Mouse (Mus musculus): ENCODE results near the gene Tff3.

Gene Tff3

GRCm38 (mm10) chr17:31129452-31129851 lies at the start of gene Tff3:
Tff3 (minus strand) TSS chr17:31129646.
- no peak for DNase-seq (ENCODE audit: low spot score)

- DNase-seq (ENCODE audit: low spot score): no peak
These were observed 46.9 kb upstream of the Tff3 start for GRCm38 (mm10) chr17:31176321-31176720.

- DNase-seq (ENCODE audit: low spot score): no peak
These were observed 40.4 kb upstream of the Tff3 start for GRCm38 (mm10) chr17:31169796-31170195.

GRCm38 (mm10) chr17:31165127-31165526 lies 35.7 kb upstream of the Tff3 start, which contains the start of gene Tff1:
Tff1 (minus strand) TSS chr17:31165277.
- no peak for DNase-seq (ENCODE audit: low spot score)

- no peak for DNase-seq (ENCODE audit: low spot score)
These were observed 34.4 kb upstream of the Tff3 start for GRCm38 (mm10) chr17:31163821-31164220.

- no peak for DNase-seq (ENCODE audit: low spot score)
These were observed 33.2 kb upstream of the Tff3 start for GRCm38 (mm10) chr17:31162607-31163006.

GRCm38 (mm10) chr17:31160291-31160690 lies 30.8 kb upstream of the Tff3 start:
- no peak for DNase-seq (ENCODE audit: low spot score)

- no peak for DNase-seq (ENCODE audit: low spot score)
These were observed 28.5 kb upstream of the Tff3 start for GRCm38 (mm10) chr17:31157921-31158320.

GRCm38 (mm10) chr17:31153785-31154184 lies 24.3 kb upstream of the Tff3 start:
- DNase-seq (ENCODE audit: low spot score): no peak

- DNase-seq (ENCODE audit: low spot score): no peak
These were observed 23.6 kb upstream of the Tff3 start for GRCm38 (mm10) chr17:31152966-31153499.

- DNase-seq (ENCODE audit: low spot score): no peak
These were observed 23.1 kb upstream of the Tff3 start for GRCm38 (mm10) chr17:31152512-31152911.

- no peak for DNase-seq (ENCODE audit: low spot score)
These were observed 16.6 kb upstream of the Tff3 start for GRCm38 (mm10) chr17:31145998-31146397.

GRCm38 (mm10) chr17:31144040-31145037 lies 14.9 kb upstream of the Tff3 start, which contains the start of gene Tff2:
Tff2 (minus strand) TSS chr17:31144282.
- no peak for DNase-seq (ENCODE audit: low spot score)

- no peak for DNase-seq (ENCODE audit: low spot score)
These were observed 12.7 kb upstream of the Tff3 start for GRCm38 (mm10) chr17:31142116-31142515.

- peak; percentile 51 for DNase-seq (ENCODE audit: low spot score)
These were observed 9.0 kb upstream of the Tff3 start for GRCm38 (mm10) chr17:31138398-31138797.

GRCm38 (mm10) chr17:31136821-31137220 lies 7.4 kb upstream of the Tff3 start:
- DNase-seq (ENCODE audit: low spot score): no peak

- no peak for DNase-seq (ENCODE audit: low spot score)
These were observed 6.8 kb upstream of the Tff3 start for GRCm38 (mm10) chr17:31136291-31136690.

GRCm38 (mm10) chr17:31134913-31135312 lies 5.5 kb upstream of the Tff3 start:
- no peak for DNase-seq (ENCODE audit: low spot score)

GRCm38 (mm10) chr17:31133776-31134175 lies 4.3 kb upstream of the Tff3 start:
- DNase-seq (ENCODE audit: low spot score): no peak

- DNase-seq (ENCODE audit: low spot score): no peak
These were observed 1.9 kb upstream of the Tff3 start for GRCm38 (mm10) chr17:31131269-31131821.

GRCm38 (mm10) chr17:31128708-31129318 lies 633 bp downstream of the Tff3 start:
- no peak for DNase-seq (ENCODE audit: low spot score)

- DNase-seq (ENCODE audit: low spot score): no peak
These were observed 3.7 kb downstream of the Tff3 start for GRCm38 (mm10) chr17:31125548-31126266.

All from ovary, postnatal 14 days (tissue).